Mouse (Mus musculus) mouse embryonic stem cell (cell line): ENCODE measurements around the gene Cenpp.

Experiments used
- in situ Hi-C, 2 experiments: fragments of 300-500 bp; cut with MboI; formaldehyde crosslinking; loops; 1 replicate in 1 of 2; 3 replicates in 1 of 2; pipeline ENCODE4 v1.14.3; 2019 to 2020; ENCODE audit warnings: low sequenced_read_pairs in 2 of 2, low pct_unique_long_range_greater_than_20kb in 1 of 2, mixed read lengths in 1 of 2; ENCODE audit not compliant: unreplicated experiment in 1 of 2

Cenpp gene

DNA sequence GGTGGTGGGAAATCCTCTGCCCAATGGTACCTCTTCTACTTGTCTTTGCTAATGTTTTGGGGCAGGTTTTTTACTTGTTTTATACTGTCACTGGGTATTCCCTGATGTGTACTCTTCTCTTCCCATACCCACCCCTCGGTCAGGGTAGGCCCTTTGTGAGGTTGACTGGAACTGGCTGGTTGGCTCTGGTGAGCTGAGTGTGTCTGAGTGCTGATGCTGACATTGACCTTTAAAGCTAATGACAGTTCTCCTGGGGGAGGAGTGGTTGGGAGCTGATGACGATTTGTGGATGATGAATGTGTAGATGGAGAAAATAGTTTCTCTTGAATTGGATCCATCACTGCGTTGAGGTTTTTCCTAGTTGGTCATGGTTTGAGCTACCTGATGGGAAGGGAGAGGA, 225.8 kb downstream of the Cenpp start:
- in situ Hi-C loops: no loop called here

DNA sequence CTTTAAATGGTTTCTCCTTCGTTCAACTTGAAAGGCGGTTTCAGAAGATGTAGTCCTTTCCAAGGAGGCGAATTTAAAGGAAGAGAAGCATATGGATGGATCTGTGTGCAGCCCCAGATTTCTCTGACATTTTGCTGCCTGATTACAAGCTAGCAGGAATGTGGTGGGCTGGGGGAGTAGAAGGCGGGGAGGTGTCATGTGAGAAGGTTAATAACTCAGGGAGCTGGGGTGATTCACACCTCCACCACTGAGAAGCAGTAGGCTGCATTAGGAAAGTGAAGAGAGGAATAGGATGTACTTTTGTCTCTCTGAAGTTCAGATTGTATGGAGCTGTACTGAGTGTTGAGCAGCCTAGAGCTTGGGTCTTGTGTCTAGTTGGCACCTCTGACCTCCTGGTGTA, 230.6 kb downstream of the Cenpp start:
- in situ Hi-C loops: no loop called here

DNA sequence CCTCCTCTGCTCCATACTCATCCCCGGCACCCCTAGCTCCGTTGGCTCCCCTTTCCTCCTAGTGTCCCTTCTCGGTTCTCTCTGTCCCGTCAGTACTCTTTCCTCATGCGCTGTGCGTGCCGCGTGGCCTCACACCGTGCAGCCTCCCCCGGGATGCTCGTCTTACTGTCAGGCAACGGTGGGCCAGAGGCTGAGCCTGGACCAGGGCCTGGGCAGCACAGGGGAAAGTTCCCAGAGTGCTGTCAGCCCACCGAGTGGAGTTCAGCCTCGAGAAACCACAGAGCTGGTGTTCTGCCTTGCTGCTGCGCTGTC, 231.0 kb downstream of the Cenpp start:
- in situ Hi-C loops: no loop called here

DNA sequence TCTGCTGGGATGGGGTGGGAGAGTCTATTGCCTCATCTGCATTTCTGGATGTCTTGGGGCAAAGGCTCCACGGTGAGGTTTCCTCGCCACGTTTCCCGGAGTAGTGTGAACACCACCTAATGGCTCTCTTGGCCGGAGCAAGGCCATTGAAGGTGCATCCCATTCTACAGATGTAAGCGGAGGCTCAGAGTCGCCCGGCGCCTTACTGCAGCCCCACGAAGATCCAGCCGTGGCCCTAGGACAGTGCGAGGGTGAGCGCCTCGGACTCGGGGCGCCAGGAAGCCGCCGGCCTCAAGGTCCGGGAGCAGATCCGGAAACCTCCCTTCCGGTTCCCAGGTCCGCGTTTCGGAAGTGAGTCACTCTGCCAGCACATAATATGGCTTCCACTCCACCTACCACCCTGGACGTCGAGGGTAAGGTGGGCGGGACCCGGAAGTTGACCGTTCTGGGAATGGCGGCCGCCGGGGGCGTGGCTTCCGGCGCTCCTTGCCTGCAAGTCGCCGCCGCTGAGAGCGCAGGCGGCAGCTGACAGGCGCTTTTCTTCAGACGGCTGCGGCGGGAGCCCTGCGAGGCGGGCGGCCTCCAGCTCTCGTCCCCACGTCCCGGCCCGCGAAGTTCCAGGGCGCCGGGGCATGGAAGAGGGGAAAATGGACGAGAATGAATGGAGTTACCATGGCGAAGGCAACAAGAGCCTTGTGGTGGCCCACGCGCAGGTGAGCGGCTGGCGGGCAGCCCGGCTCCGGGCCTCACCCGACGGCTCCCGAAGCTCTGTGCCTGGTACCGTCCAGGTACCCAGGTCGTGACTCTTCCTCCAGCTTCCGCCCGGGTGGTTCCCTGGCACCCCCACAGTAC, 231.6 kb downstream of the Cenpp start, which contains the start of gene Ippk:
Gene Ippk (plus strand): TSS at position 496 of the 852 bp plus-strand sequence.
- in situ Hi-C loops: no loop called here
